Mouse (Mus musculus): ENCODE results near the gene Adcy2.

DNA sequence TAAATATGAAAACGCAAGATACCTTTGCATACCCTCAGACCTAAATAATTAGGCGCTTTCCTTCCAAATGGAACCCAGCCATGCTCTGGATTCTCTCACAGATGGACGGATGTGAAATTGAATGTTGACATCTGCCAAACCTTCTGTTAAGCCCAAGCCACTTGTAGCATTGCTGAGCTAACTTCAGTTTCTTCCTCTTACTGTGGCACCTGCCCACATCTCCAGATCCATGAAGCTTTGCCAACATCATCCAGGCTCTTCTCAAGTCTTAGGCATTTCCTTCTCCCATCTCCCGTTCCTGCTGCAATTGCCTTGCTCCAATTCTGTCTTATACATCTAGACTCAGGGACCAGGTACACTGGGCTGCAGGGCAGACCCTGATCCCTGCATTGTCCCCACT, 6.8 kb upstream of the Adcy2 start:
- TF ChIP-seq CTCF (IDR thresholded peaks at IDR 0.05; ENCODE audit: low read depth): no peak
- TF ChIP-seq EP300 (IDR thresholded peaks at IDR 0.05; ENCODE audit: low read depth): no peak

All from liver, postnatal 0 days (tissue).